Mouse (Mus musculus) heart, postnatal 0 days (tissue): ENCODE data around the gene Map3k5. TPM values are rescaled to one million over a fixed set of nuclear protein-coding genes. Genes with fewer than 3 reads are reported as not detected.

Experiments used
- ATAC-seq: fragments of 200-750 bp; cut with Nextera tagmentation; 2 replicates; pipeline ENCODE4 v1.8.0; 2017; ENCODE audit warnings: low read depth, moderate number of reproducible peaks, moderate library complexity; ENCODE audit not compliant: insufficient read depth
- DNase-seq: peaks from one replicate; pipeline ENCODE4 v3.0.0-alpha.2; 2016; ENCODE audit warnings: low spot score
- H3K27ac ChIP-seq: fragments of 300-500 bp; sonication (generic); 2 replicates; pipeline ENCODE4 v1.5.1; 2014; ENCODE audit warnings: low read depth, mild to moderate bottlenecking
- H3K27me3 ChIP-seq: fragments of 300-500 bp; sonication (generic); 2 replicates; pipeline ENCODE4 v1.6.1; 2014; ENCODE audit warnings: low read length, mixed read lengths; ENCODE audit not compliant: control insufficient read depth, insufficient read depth
- H3K36me3 ChIP-seq: fragments of 300-500 bp; sonication (generic); replicated peaks from 2 replicates; pipeline ENCODE4 v1.6.1; 2014; ENCODE audit warnings: low read length, mixed read lengths; ENCODE audit not compliant: control insufficient read depth, insufficient read depth
- H3K4me1 ChIP-seq: fragments of 300-500 bp; sonication (generic); 2 replicates; pipeline ENCODE4 v1.6.1; 2014; ENCODE audit warnings: antibody characterized with exemption; ENCODE audit not compliant: control insufficient read depth, insufficient read depth
- H3K4me2 ChIP-seq: fragments of 300-500 bp; sonication (generic); 2 replicates; pipeline ENCODE4 v1.6.1; 2014; ENCODE audit warnings: low read depth, mild to moderate bottlenecking, low read length, moderate library complexity
- H3K4me3 ChIP-seq: fragments of 300-500 bp; sonication (generic); 2 replicates; pipeline ENCODE4 v1.5.1; 2014; ENCODE audit warnings: low read depth, low read length
- H3K9ac ChIP-seq: fragments of 300-500 bp; sonication (generic); replicated peaks from 2 replicates; pipeline ENCODE4 v1.6.1; 2014; ENCODE audit warnings: low read depth, low read length, mixed read lengths
- H3K9me3 ChIP-seq: fragments of 300-500 bp; sonication (generic); replicated peaks from 2 replicates; pipeline ENCODE4 v1.6.1; 2016; ENCODE audit warnings: low read length; ENCODE audit not compliant: control insufficient read depth
- CTCF ChIP-seq: IDR thresholded peaks from 2 replicates; pipeline ENCODE4 v1.5.1; 2016; ENCODE audit warnings: antibody characterized with exemption, control low read depth, low read depth
- EP300 ChIP-seq: IDR thresholded peaks from 2 replicates; pipeline ENCODE4 v1.6.1; 2016; ENCODE audit warnings: antibody characterized with exemption, low read depth
- WGBS: fragments of 180-500 bp; shearing (Covaris S2); extraction: QIAGEN DNeasy Blood & Tissue Kit; methylation state at CpG from one replicate; pipeline ENCODE4 v1.1.7; 2014; 5-methylcytosine and 5-hydroxymethylcytosine counted together
- polyA plus RNA-seq: library from polyadenylated mRNA; unstranded; fragments of >200 nt; fragmentation: Nextera tagmentation; extraction: Ambion mirVana; gene quantifications from 2 replicates; pipeline ENCODE4 v1.2.1, GENCODE M21; 2015
- total RNA-seq: library from RNA; depleted of rRNA; stranded (reverse); fragments of >200 nt; gene quantifications from 2 replicates; pipeline ENCODE4 v1.2.3, GENCODE M21; 2014; ENCODE audit warnings: low replicate concordance

Map3k5 gene
- total and polyA plus RNA-seq, 2 experiments from 2014 or later, result 2.5 to 10.8 TPM

DNA sequence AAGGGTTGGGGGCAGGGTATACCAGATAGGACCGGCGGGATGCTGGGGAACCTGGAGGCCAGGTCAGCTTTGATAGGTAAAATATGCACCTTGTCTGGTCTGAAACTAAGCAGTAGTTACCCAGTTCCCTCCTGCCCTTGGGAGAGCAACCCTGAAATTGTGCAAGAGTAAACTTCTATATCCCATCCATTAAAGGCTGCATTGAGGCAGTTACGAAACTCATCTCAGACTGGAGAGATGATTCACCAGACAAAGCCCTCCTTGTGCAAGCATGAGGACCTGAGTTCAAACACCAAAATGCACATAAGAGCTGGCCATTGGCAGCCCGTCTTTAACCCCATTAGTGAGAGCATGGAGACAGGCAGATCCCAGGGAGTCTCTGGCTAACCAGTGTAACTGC, 233.2 kb downstream of the Map3k5 start:
- H3K4me2 ChIP-seq, result no peak overlapping the region
- TF ChIP-seq CTCF (no peak), EP300 (no peak)
- WGBS, result 87% methylated on average over 4 of the region's 4 CpGs
- no peak overlapping the region for H3K4me3 ChIP-seq
- no peak overlapping the region for H3K27ac ChIP-seq
- H3K27me3 ChIP-seq, result no peaks in the 10 kb centered on the region
- DNase-seq (no peak), ATAC-seq (no peak)
- no peaks in the 10 kb centered on the region for H3K36me3 ChIP-seq
- no peaks in the 10 kb centered on the region for H3K9me3 ChIP-seq
- no peaks in the 10 kb centered on the region for H3K4me1 ChIP-seq
- no peak overlapping the region for H3K9ac ChIP-seq

DNA sequence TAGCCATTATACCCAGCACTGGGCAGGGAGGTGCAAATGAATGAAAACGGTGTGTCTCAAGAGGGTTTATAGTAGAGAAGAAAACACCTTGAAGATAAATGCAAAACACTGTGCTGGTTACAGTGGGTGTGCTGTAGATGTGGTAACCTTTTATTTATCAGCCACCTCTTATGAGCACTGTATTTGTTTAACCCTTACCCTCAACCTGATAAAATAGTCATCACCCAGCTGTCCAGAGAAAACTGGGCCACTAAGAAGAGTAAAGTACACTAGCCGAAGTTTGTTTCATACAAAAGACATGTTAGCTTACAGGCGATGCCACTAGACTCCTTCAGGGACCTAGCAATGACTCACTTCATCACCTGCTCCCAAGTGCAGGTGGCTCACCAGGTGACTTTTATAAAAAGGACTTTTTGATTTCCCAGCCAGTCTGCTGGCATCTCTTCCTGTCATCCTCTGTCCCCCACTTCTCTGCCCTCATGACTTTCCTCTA, 235.0 kb downstream of the Map3k5 start:
- no peaks in the 10 kb centered on the region for H3K9me3 ChIP-seq
- H3K4me2 ChIP-seq, result no peak overlapping the region
- H3K4me1 ChIP-seq, result no peaks in the 10 kb centered on the region
- H3K36me3 ChIP-seq, result no peaks in the 10 kb centered on the region
- WGBS, result 82% methylated on average over 3 of the region's 3 CpGs
- H3K27me3 ChIP-seq, result no peaks in the 10 kb centered on the region
- no peak overlapping the region for H3K9ac ChIP-seq
- ATAC-seq, result no peak
- no peak for DNase-seq
- H3K4me3 ChIP-seq, result no peak overlapping the region
- TF ChIP-seq CTCF (no peak), EP300 (no peak)
- H3K27ac ChIP-seq, result no peak overlapping the region

- 22% methylated on average over 19 of the region's 19 CpGs for WGBS
Observed at GRCm38 (mm10) chr10:20169927-20170604, 235.8 kb downstream of the Map3k5 start.

DNA sequence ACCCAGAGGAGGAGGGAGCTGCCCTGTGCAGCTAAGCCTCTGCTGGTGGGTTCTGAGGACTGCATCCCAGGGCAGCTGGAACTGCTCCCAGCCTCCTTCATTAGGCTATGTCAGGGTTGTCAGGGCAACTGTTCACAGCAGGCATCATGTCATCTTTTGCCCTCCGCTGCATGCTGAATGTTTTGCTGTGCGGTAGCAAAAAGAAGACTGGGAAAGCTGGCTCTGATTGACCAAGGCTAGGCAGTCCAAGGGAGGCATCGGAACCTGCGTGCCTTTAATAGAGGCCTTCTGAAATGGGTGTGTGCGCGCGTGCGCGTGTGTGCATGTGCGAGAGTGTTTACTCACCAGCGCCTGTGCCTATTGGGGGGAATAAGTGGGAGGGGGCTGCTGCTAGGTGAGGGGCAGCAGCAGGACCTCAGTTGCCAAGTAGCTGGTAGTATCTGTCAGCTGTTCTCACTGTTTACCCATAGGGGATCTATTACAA, 236.4 kb downstream of the Map3k5 start:
- WGBS, result 57% methylated on average over 11 of the region's 11 CpGs
- Histone ChIP-seq H3K36me3 (no peaks in the 10 kb centered on the region), H3K9me3 (no peaks in the 10 kb centered on the region), H3K4me2 (peak overlapping the region; percentile 45), H3K9ac (no peak overlapping the region), H3K4me3 (peak overlapping the region; percentile 18), H3K27ac (no peak overlapping the region), H3K27me3 (no peaks in the 10 kb centered on the region), H3K4me1 (no peaks in the 10 kb centered on the region)
- ATAC-seq, result peak; percentile 99
- peak; percentile 91 for DNase-seq
- TF ChIP-seq CTCF, result peak; percentile 93
- TF ChIP-seq EP300, result no peak

More at GRCm38 (mm10) chr10:20169927-20170604, 235.8 kb downstream of the Map3k5 start:
- Histone ChIP-seq H3K27me3 (no peaks in the 10 kb centered on the region), H3K36me3 (no peaks in the 10 kb centered on the region), H3K9me3 (no peaks in the 10 kb centered on the region), H3K27ac (no peak overlapping the region; the same call in 1 of the 2 replicates), H3K4me2 (peak overlapping the region; percentile 45), H3K4me3 (peak overlapping the region; percentile 18), H3K9ac (peak overlapping the region; percentile 25; the same call in 1 of the 2 replicates), H3K4me1 (no peaks in the 10 kb centered on the region)
- DNase-seq, result no peak
- TF ChIP-seq EP300, result no peak
- TF ChIP-seq CTCF, result no peak
- ATAC-seq, result peak; percentile 15

DNA sequence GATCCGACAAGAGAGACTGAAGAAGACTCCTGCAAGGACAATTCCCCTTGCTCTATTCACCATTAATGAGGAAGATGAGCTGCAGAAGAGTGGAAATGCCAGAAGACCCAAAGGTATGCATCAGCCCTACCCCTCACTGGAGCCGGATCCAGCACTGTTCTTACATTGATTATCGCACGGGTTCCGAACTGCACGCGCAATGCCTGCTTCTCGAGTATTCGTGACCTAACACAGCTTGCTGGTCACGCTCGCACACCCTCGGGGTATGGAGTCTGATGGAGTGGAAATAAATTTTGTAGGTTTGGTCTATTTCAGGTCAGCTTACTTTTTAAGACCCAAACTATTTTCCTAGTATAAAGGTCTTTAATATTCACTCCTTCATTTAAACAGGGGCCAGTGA, 236.9 kb downstream of the Map3k5 start:
- Histone ChIP-seq H3K27ac (no peak overlapping the region), H3K27me3 (no peaks in the 10 kb centered on the region), H3K4me3 (no peak overlapping the region), H3K9ac (no peak overlapping the region), H3K36me3 (no peaks in the 10 kb centered on the region), H3K4me1 (no peaks in the 10 kb centered on the region), H3K9me3 (no peaks in the 10 kb centered on the region), H3K4me2 (no peak overlapping the region)
- 91% methylated on average over 12 of the region's 12 CpGs for whole genome bisulfite sequencing
- TF ChIP-seq CTCF (no peak), EP300 (no peak)
- ATAC-seq (no peak), DNase-seq (no peak)

DNA sequence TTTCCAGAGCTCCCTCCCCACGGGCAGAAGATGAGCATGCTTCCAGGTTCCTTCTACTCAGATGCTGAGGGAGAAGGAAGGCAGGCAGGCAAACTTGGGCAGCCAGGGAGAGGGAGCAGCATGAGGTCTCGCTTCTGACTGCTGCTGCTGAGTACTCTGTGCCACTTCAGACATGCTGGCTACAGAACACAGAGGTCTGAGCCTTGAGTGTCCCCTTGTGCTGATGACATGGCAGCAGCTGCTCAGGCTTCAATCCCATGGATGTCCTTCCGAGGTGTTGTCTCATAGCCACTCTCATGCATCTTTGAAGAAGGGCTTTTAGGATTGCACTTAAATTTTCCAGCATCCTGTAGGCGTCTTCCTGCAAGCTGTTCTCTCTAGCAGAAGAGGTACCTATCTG, 237.5 kb downstream of the Map3k5 start:
- TF ChIP-seq CTCF (no peak), EP300 (no peak)
- no peak overlapping the region for H3K4me3 ChIP-seq
- no peak overlapping the region for H3K9ac ChIP-seq
- DNase-seq (no peak), ATAC-seq (no peak)
- H3K4me2 ChIP-seq, result no peak overlapping the region
- no peaks in the 10 kb centered on the region for H3K36me3 ChIP-seq
- H3K4me1 ChIP-seq, result no peaks in the 10 kb centered on the region
- no peak overlapping the region for H3K27ac ChIP-seq
- no peaks in the 10 kb centered on the region for H3K27me3 ChIP-seq
- H3K9me3 ChIP-seq, result no peaks in the 10 kb centered on the region
- 59% methylated on average over 4 of the region's 4 CpGs for WGBS
